Mouse (Mus musculus) cerebellum, postnatal 4 days (tissue): ENCODE measurements around the gene P2ry13.

Experiments used
- DNase-seq, 2 experiments: peaks; one replicate each; pipeline ENCODE4 v3.0.0; 2022; ENCODE audit warnings: low spot score in 2 of 2, mixed read lengths in 1 of 2

Gene P2ry13

GRCm38 (mm10) chr3:59210727-59211126 lies at the start of gene P2ry13:
Gene P2ry13 (minus strand): TSS chr3:59210882.
- no peak for DNase-seq

- DNase-seq = no peak
These were observed 47.3 kb upstream of the P2ry13 start for GRCm38 (mm10) chr3:59257740-59258664.

GRCm38 (mm10) chr3:59250454-59250853 lies 39.8 kb upstream of the P2ry13 start:
- no peak for DNase-seq

GRCm38 (mm10) chr3:59248031-59248430 lies 37.3 kb upstream of the P2ry13 start:
- no peak for DNase-seq

GRCm38 (mm10) chr3:59243384-59243783 lies 32.7 kb upstream of the P2ry13 start:
- no peak for DNase-seq

GRCm38 (mm10) chr3:59234878-59235277 lies 24.2 kb upstream of the P2ry13 start:
- no peak for DNase-seq

GRCm38 (mm10) chr3:59230912-59231311 lies 20.2 kb upstream of the P2ry13 start:
- DNase-seq = no peak

GRCm38 (mm10) chr3:59228730-59229551 lies 18.3 kb upstream of the P2ry13 start:
- no peak for DNase-seq

- no peak for DNase-seq
These were observed 17.0 kb upstream of the P2ry13 start for GRCm38 (mm10) chr3:59227696-59228095.

GRCm38 (mm10) chr3:59225411-59225810 lies 14.7 kb upstream of the P2ry13 start:
- DNase-seq = no peak

- DNase-seq = no peak
These were observed 11.6 kb upstream of the P2ry13 start for GRCm38 (mm10) chr3:59222303-59222702.

GRCm38 (mm10) chr3:59219326-59219725 lies 8.6 kb upstream of the P2ry13 start:
- no peak for DNase-seq

- DNase-seq = no peak
These were observed 6.5 kb upstream of the P2ry13 start for GRCm38 (mm10) chr3:59217211-59217610.

GRCm38 (mm10) chr3:59212404-59212803 lies 1.7 kb upstream of the P2ry13 start:
- DNase-seq = no peak

- no peak for DNase-seq
These were observed 1.1 kb upstream of the P2ry13 start for GRCm38 (mm10) chr3:59211784-59212183.

- DNase-seq = no peak
These were observed 593 bp downstream of the P2ry13 start for GRCm38 (mm10) chr3:59210089-59210488.

- peak in 1 of 2 experiments; percentile 12 for DNase-seq
These were observed 1.8 kb downstream of the P2ry13 start for GRCm38 (mm10) chr3:59208650-59209548.

- DNase-seq = no peak
These were observed 4.7 kb downstream of the P2ry13 start for GRCm38 (mm10) chr3:59205941-59206340.

- DNase-seq = no peak
These were observed 5.8 kb downstream of the P2ry13 start for GRCm38 (mm10) chr3:59204719-59205503.

GRCm38 (mm10) chr3:59203802-59204520 lies 6.7 kb downstream of the P2ry13 start:
- no peak for DNase-seq
